Mouse (Mus musculus) limb, embryonic 14.5 days (tissue): ENCODE results near the gene Epb41l2. TPM values are rescaled to one million over a fixed set of nuclear protein-coding genes. Genes with fewer than 3 reads are reported as not detected.

Experiments used
- ATAC-seq: fragments of 200-750 bp; cut with Nextera tagmentation; 2 replicates; pipeline ENCODE4 v1.8.0; 2017; ENCODE audit warnings: low read depth, moderate number of reproducible peaks, moderate TSS enrichment; ENCODE audit not compliant: low FRiP score
- DNase-seq: peaks from one replicate; pipeline ENCODE4 v3.0.0-alpha.2; 2015; ENCODE audit warnings: low spot score
- H3K27ac ChIP-seq: fragments of 300-500 bp; sonication (generic); replicated peaks from 2 replicates; pipeline ENCODE4 v1.5.1; 2014; ENCODE audit warnings: low read depth, mild to moderate bottlenecking, low read length, moderate library complexity, mixed read lengths
- H3K27me3 ChIP-seq: fragments of 300-500 bp; sonication (generic); 2 replicates; pipeline ENCODE4 v1.6.1; 2014; ENCODE audit warnings: low read length, mixed read lengths; ENCODE audit not compliant: control insufficient read depth, insufficient read depth
- H3K36me3 ChIP-seq: fragments of 300-500 bp; sonication (generic); 2 replicates; pipeline ENCODE4 v1.6.1; 2014; ENCODE audit warnings: mild to moderate bottlenecking, low read length, moderate library complexity, mixed read lengths; ENCODE audit not compliant: control insufficient read depth, insufficient read depth
- H3K4me1 ChIP-seq: fragments of 300-500 bp; sonication (generic); 2 replicates; pipeline ENCODE4 v1.6.1; 2014; ENCODE audit warnings: antibody characterized with exemption, low read length, mixed read lengths; ENCODE audit not compliant: control insufficient read depth, insufficient read depth
- H3K4me2 ChIP-seq: fragments of 300-500 bp; sonication (generic); replicated peaks from 2 replicates; pipeline ENCODE4 v1.6.1; 2014; ENCODE audit warnings: low read depth, mild to moderate bottlenecking, low read length, moderate library complexity; ENCODE audit not compliant: severe bottlenecking
- H3K4me3 ChIP-seq: fragments of 300-500 bp; sonication (generic); replicated peaks from 2 replicates; pipeline ENCODE4 v1.5.1; 2014; ENCODE audit warnings: low read length
- H3K9ac ChIP-seq: fragments of 300-500 bp; sonication (generic); 2 replicates; pipeline ENCODE4 v1.6.1; 2014; ENCODE audit warnings: mild to moderate bottlenecking, low read depth, low read length, moderate library complexity; ENCODE audit not compliant: severe bottlenecking
- H3K9me3 ChIP-seq: fragments of 300-500 bp; sonication (generic); 2 replicates; pipeline ENCODE4 v1.6.1; 2016; ENCODE audit warnings: low read length; ENCODE audit not compliant: control insufficient read depth
- POLR2A ChIP-seq: fragments of 200-500 bp; IDR thresholded peaks from 2 replicates; pipeline ENCODE4 v1.8.0; 2012; ENCODE audit warnings: inconsistent platforms, mild to moderate bottlenecking, moderate library complexity, borderline replicate concordance; ENCODE audit not compliant: insufficient read depth, insufficient read length; ENCODE audit errors: extremely low read depth
- WGBS: fragments of 180-500 bp; shearing (Covaris S2); extraction: QIAGEN DNeasy Blood & Tissue Kit; methylation state at CpG from one replicate; pipeline ENCODE4 v1.1.7; 2014; 5-methylcytosine and 5-hydroxymethylcytosine counted together
- polyA plus RNA-seq, 2 experiments: library from polyadenylated mRNA; depleted of rRNA in 1 of 2; stranded (reverse) in 1 of 2; unstranded in 1 of 2; fragments of >200 nt; fragmentation: Nextera tagmentation in 1 of 2; extraction: Ambion mirVana in 1 of 2; gene quantifications; 2 replicates each; pipeline versions ENCODE4 v1.2.1 to v1.2.3; 2012 to 2014

Epb41l2 gene
- polyA plus RNA-seq, 2 experiments, result 78.1 to 143 TPM

- no peak overlapping the region for H3K27ac ChIP-seq
- no peak for TF ChIP-seq POLR2A
- H3K9me3 ChIP-seq, result no peaks in the 10 kb centered on the region
- no peaks in the 10 kb centered on the region for H3K36me3 ChIP-seq
- H3K4me1 ChIP-seq, result peaks cover 54% of the 10 kb centered on the region
- DNase-seq, result no peak
- WGBS, result 39% methylated on average over 7 of the region's 7 CpGs
- H3K4me3 ChIP-seq, result no peak overlapping the region
- no peaks in the 10 kb centered on the region for H3K27me3 ChIP-seq
- ATAC-seq, result no peak
- no peak overlapping the region for H3K9ac ChIP-seq
- H3K4me2 ChIP-seq, result no peak overlapping the region
Observed at GRCm38 (mm10) chr10:25365708-25366107, 6.1 kb downstream of the Epb41l2 start.

GRCm38 (mm10) chr10:25366691-25367090 lies 7.1 kb downstream of the Epb41l2 start:
- H3K9me3 ChIP-seq, result no peaks in the 10 kb centered on the region
- H3K4me2 ChIP-seq, result no peak overlapping the region
- no peak overlapping the region for H3K9ac ChIP-seq
- ATAC-seq, result no peak
- peaks cover 58% of the 10 kb centered on the region for H3K4me1 ChIP-seq
- no peaks in the 10 kb centered on the region for H3K36me3 ChIP-seq
- 71% methylated on average over 5 of the region's 5 CpGs for WGBS
- no peaks in the 10 kb centered on the region for H3K27me3 ChIP-seq
- H3K4me3 ChIP-seq, result no peak overlapping the region
- DNase-seq, result no peak
- TF ChIP-seq POLR2A, result no peak
- no peak overlapping the region for H3K27ac ChIP-seq

DNA sequence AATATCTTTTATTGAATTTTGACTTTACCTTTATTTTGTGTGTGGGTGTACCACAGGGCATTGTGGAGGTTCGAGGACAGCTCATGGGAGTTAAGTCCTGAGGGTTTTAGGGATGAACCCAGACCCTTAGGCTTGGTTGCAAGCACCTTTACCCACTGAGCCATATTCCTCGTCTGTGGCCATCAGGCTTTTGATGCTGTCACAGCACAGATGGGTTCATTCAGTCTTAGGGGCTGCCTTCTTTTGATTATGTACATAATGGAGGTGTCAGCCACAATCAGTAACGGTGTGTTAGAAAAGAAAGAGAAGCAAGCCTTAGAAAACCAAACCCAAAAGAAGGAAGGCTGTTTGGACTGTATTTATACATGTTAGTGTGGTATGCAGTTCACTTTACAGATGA lies 9.3 kb downstream of the Epb41l2 start:
- DNase-seq (no peak), ATAC-seq (no peak)
- no peak overlapping the region for H3K9ac ChIP-seq
- H3K27me3 ChIP-seq, result no peaks in the 10 kb centered on the region
- H3K36me3 ChIP-seq, result no peaks in the 10 kb centered on the region
- no peak overlapping the region for H3K4me3 ChIP-seq
- no peak overlapping the region for H3K4me2 ChIP-seq
- peaks cover 68% of the 10 kb centered on the region for H3K4me1 ChIP-seq
- H3K9me3 ChIP-seq, result no peaks in the 10 kb centered on the region
- H3K27ac ChIP-seq, result no peak overlapping the region
- no peak for TF ChIP-seq POLR2A
- WGBS, result 64% methylated on average over 3 of the region's 3 CpGs

GRCm38 (mm10) chr10:25369691-25370090 lies 10.1 kb downstream of the Epb41l2 start:
- Histone ChIP-seq H3K9ac (no peak overlapping the region), H3K4me2 (no peak overlapping the region), H3K27me3 (no peaks in the 10 kb centered on the region), H3K27ac (no peak overlapping the region), H3K9me3 (no peaks in the 10 kb centered on the region), H3K4me3 (no peak overlapping the region), H3K36me3 (no peaks in the 10 kb centered on the region), H3K4me1 (peaks cover 74% of the 10 kb centered on the region)
- TF ChIP-seq POLR2A, result no peak
- 60% methylated on average over 9 of the region's 9 CpGs for WGBS
- DNase-seq (no peak), ATAC-seq (no peak)

- no peak for TF ChIP-seq POLR2A
- Histone ChIP-seq H3K9me3 (no peaks in the 10 kb centered on the region), H3K27ac (no peak overlapping the region; the same call in 1 of the 2 replicates), H3K4me2 (peak overlapping the region; percentile 24; the same call in 1 of the 2 replicates), H3K36me3 (no peaks in the 10 kb centered on the region), H3K9ac (no peak overlapping the region), H3K4me1 (peaks cover 66% of the 10 kb centered on the region), H3K4me3 (no peak overlapping the region), H3K27me3 (no peaks in the 10 kb centered on the region)
- DNase-seq (no peak), ATAC-seq (no peak)
- WGBS, result 19% methylated on average over 2 of the region's 2 CpGs
Observed at GRCm38 (mm10) chr10:25371336-25371735, 11.7 kb downstream of the Epb41l2 start.

- peaks cover 60% of the 10 kb centered on the region for H3K4me1 ChIP-seq
- TF ChIP-seq POLR2A, result no peak
- ATAC-seq (peak; percentile 87), DNase-seq (peak; percentile 91)
- H3K27ac ChIP-seq, result peak overlapping the region; percentile 40; the same call in 1 of the 2 replicates
- 4% methylated on average over 3 of the region's 3 CpGs for WGBS
- no peaks in the 10 kb centered on the region for H3K9me3 ChIP-seq
- H3K36me3 ChIP-seq, result no peaks in the 10 kb centered on the region
- no peaks in the 10 kb centered on the region for H3K27me3 ChIP-seq
- H3K4me3 ChIP-seq, result no peak overlapping the region
- H3K4me2 ChIP-seq, result peak overlapping the region; percentile 24
- no peak overlapping the region for H3K9ac ChIP-seq
Observed at GRCm38 (mm10) chr10:25371915-25372371, 12.3 kb downstream of the Epb41l2 start.
